Mouse (Mus musculus) embryonic facial prominence, embryonic 15.5 days (tissue): Measurements from ENCODE around the gene Plxdc1. TPM values are rescaled to one million over a fixed set of nuclear protein-coding genes. Genes with fewer than 3 reads are reported as not detected.

ENCODE experiments used
- ATAC-seq: fragments of 200-750 bp; cut with Nextera tagmentation; 2 replicates; pipeline ENCODE4 v1.8.0; 2017; ENCODE audit warnings: low read depth, moderate TSS enrichment; ENCODE audit not compliant: insufficient number of reproducible peaks, low FRiP score, low TSS enrichment
- H3K27ac ChIP-seq: fragments of 300-500 bp; sonication (generic); replicated peaks from 2 replicates; pipeline ENCODE4 v1.5.1; 2015; ENCODE audit warnings: mild to moderate bottlenecking, inconsistent platforms
- H3K27me3 ChIP-seq: fragments of 300-500 bp; sonication (generic); 2 replicates; pipeline ENCODE4 v1.6.1; 2015; ENCODE audit warnings: inconsistent platforms
- H3K36me3 ChIP-seq: fragments of 300-500 bp; sonication (generic); 2 replicates; pipeline ENCODE4 v1.6.1; 2015; ENCODE audit warnings: mild to moderate bottlenecking, inconsistent platforms
- H3K4me1 ChIP-seq: fragments of 300-500 bp; sonication (generic); 2 replicates; pipeline ENCODE4 v1.6.1; 2015; ENCODE audit warnings: inconsistent platforms
- H3K4me2 ChIP-seq: fragments of 300-500 bp; sonication (generic); replicated peaks from 2 replicates; pipeline ENCODE4 v1.6.1; 2015; ENCODE audit warnings: mild to moderate bottlenecking, inconsistent platforms
- H3K4me3 ChIP-seq: fragments of 300-500 bp; sonication (generic); replicated peaks from 2 replicates; pipeline ENCODE4 v1.5.1; 2015; ENCODE audit warnings: mild to moderate bottlenecking, inconsistent platforms
- H3K9ac ChIP-seq: fragments of 300-500 bp; sonication (generic); 2 replicates; pipeline ENCODE4 v1.6.1; 2015; ENCODE audit warnings: inconsistent platforms
- H3K9me3 ChIP-seq: fragments of 300-500 bp; sonication (generic); replicated peaks from 2 replicates; pipeline ENCODE4 v1.6.1; 2016; ENCODE audit warnings: inconsistent platforms
- WGBS: fragments of 180-500 bp; shearing (Covaris S2); methylation state at CpG from one replicate; pipeline ENCODE4 v1.1.7; 2015; 5-methylcytosine and 5-hydroxymethylcytosine counted together
- polyA plus RNA-seq: library from polyadenylated mRNA; unstranded; fragments of >200 nt; fragmentation: Nextera tagmentation; extraction: Ambion mirVana; gene quantifications from 2 replicates; pipeline ENCODE4 v1.2.1, GENCODE M21; 2015

Gene Plxdc1
- polyA plus RNA-seq, 1 experiment from 2014 or later, result 2.3 TPM

DNA sequence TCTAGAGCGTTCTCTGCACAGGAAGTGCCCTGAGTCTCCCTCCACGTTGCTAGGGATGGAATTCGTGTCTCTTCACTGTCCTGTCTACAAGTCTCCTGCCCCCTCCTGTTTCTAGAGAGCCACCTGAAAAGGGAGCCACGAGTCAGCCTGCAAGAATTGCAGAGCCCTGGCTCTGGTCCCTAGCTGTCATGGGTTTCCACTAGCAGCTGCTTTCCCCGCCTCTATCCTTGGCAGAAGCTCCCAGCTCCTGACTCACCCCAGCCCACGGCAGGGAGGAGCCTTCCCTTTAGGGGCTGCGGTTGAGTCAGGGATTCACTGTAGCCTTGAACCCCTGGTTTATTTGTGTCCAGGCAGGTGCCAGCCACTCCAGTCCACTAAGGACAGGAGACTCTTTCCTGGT lies 15.0 kb downstream of the Plxdc1 start:
- H3K36me3 ChIP-seq, result no peaks in the 10 kb centered on the region
- no peaks in the 10 kb centered on the region for H3K9me3 ChIP-seq
- no peak overlapping the region for H3K4me2 ChIP-seq
- H3K27ac ChIP-seq, result no peak overlapping the region
- H3K27me3 ChIP-seq, result no peaks in the 10 kb centered on the region
- peak; percentile 69; the same call in 1 of the 2 replicates for ATAC-seq
- H3K9ac ChIP-seq, result no peak overlapping the region
- no peak overlapping the region for H3K4me3 ChIP-seq
- 15% methylated on average over 7 of the region's 7 CpGs for WGBS
- peaks cover 7% of the 10 kb centered on the region for H3K4me1 ChIP-seq

DNA sequence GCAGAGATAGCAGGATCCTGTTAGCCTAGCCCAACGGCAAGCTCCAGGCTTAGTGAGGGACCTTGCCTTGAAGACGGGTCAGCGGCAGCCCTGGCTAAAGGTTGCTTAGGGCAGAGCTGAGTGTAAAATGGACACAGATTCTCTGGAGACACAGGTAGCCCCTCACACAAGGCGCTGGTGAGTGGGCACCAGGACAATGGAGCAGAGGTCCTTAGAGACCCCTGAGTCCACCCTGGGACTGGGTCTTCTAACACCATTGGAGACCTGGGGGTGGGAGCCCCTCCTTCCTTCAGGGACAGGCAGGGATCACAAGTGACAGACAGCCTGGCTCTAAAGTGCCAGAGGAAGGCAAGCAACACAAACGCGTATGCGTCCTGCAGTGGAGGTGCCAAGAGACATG lies 15.5 kb downstream of the Plxdc1 start:
- H3K27me3 ChIP-seq, result no peaks in the 10 kb centered on the region
- no peaks in the 10 kb centered on the region for H3K9me3 ChIP-seq
- H3K4me3 ChIP-seq, result no peak overlapping the region
- no peak overlapping the region for H3K4me2 ChIP-seq
- no peak for ATAC-seq
- no peaks in the 10 kb centered on the region for H3K36me3 ChIP-seq
- no peak overlapping the region for H3K9ac ChIP-seq
- H3K27ac ChIP-seq, result no peak overlapping the region
- WGBS, result 79% methylated on average over 7 of the region's 7 CpGs
- peaks cover 7% of the 10 kb centered on the region for H3K4me1 ChIP-seq

DNA sequence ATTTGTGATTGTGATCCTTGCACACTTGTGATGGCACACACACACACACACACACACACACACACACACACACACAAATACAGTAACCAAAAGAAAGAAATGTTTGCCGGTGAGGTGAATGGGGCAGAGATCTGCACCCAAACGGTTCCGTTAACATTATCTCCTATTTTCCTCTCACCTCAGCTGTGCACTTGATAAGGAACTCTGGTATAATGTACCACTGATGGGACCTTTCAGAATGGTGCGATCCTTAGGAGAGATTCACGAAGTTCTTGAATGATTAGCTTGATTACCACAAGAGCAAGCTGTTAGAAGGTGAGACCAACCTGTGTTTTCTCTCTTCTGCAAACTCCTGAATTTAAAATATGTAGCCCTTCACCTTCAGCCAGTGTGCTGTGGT lies 17.9 kb downstream of the Plxdc1 start:
- Histone ChIP-seq H3K36me3 (no peaks in the 10 kb centered on the region), H3K4me2 (no peak overlapping the region), H3K27ac (no peak overlapping the region), H3K27me3 (no peaks in the 10 kb centered on the region), H3K4me3 (no peak overlapping the region), H3K9me3 (no peaks in the 10 kb centered on the region), H3K9ac (no peak overlapping the region), H3K4me1 (peaks cover 7% of the 10 kb centered on the region)
- ATAC-seq, result no peak
- WGBS, result 81% methylated on average over 5 of the region's 5 CpGs

DNA sequence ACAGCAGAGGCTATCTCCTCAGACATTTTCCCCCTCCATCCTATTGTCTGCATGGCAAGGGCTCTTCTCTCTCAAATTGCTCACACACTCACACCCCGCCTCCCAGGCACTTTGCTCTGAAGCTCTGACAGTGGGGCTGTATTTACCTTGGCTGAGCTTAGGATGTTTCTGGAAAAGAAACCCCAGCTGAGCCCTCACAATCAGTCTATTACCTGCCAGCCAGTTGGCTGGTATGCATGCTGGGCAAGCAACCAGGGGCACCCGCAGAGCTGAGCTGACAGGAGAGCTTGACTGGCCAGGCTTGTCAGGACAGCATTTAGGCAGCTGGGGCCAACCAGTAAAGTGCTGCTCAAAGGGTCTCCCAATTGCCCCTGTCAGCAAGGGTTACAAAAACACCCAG lies 19.1 kb downstream of the Plxdc1 start:
- Histone ChIP-seq H3K9ac (no peak overlapping the region), H3K9me3 (no peaks in the 10 kb centered on the region), H3K27me3 (no peaks in the 10 kb centered on the region), H3K4me2 (no peak overlapping the region), H3K4me3 (no peak overlapping the region), H3K27ac (0 out of 2 replicates have a peak overlapping the region, but pooled peaks have one; percentile 40), H3K36me3 (no peaks in the 10 kb centered on the region), H3K4me1 (peaks cover 7% of the 10 kb centered on the region)
- no peak for ATAC-seq
- 37% methylated on average over 2 of the region's 2 CpGs for WGBS

DNA sequence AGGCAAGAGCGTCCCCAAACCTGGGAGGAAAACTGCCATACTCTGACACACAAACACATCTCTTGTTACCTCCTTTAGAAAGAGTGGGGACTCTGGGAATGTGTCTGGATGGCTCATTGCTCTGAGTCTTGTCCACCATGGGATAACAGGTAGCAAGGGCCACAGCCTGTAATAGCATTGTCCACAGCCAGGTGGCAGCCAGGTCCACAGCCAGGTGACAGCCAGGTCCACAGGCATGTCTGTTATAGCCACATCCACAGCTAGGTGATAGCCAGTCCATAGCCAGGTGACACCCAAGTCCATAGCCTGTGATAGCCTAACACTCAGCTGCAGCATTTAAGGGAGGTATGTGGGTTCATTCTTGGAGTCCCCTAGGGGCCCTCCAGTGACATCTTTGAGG lies 25.3 kb downstream of the Plxdc1 start:
- H3K9me3 ChIP-seq, result no peaks in the 10 kb centered on the region
- WGBS, result 78% methylated on average over 1 of the region's 1 CpGs
- H3K9ac ChIP-seq, result no peak overlapping the region
- no peaks in the 10 kb centered on the region for H3K36me3 ChIP-seq
- H3K4me3 ChIP-seq, result no peak overlapping the region
- H3K4me2 ChIP-seq, result no peak overlapping the region
- no peak for ATAC-seq
- H3K27me3 ChIP-seq, result no peaks in the 10 kb centered on the region
- peaks cover 4% of the 10 kb centered on the region; the same call in 1 of the 2 replicates for H3K4me1 ChIP-seq
- H3K27ac ChIP-seq, result no peak overlapping the region

DNA sequence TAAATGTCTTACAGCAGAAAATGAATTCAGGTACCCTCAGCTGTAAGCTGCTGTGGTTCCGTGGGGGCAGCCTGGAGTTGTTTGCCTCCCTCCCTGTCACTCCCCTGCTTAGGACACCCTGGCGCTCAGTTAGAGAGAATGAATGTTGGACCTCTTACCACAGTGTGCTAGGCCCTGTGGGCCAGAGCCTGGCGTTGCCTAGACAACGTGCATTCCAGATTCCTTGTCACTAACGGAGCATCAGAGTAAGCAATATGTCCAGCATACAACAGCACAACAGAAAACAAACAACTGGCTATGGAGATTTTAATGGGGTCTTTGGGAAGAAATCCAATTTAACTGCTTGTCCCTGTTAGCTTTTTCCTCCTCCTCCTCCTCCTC lies 27.0 kb downstream of the Plxdc1 start:
- Histone ChIP-seq H3K27ac (no peak overlapping the region), H3K36me3 (no peaks in the 10 kb centered on the region), H3K4me1 (peaks cover 4% of the 10 kb centered on the region; the same call in 1 of the 2 replicates), H3K27me3 (no peaks in the 10 kb centered on the region), H3K4me3 (no peak overlapping the region), H3K4me2 (no peak overlapping the region), H3K9ac (no peak overlapping the region), H3K9me3 (no peaks in the 10 kb centered on the region)
- WGBS, result 44% methylated on average over 5 of the region's 5 CpGs
- ATAC-seq, result no peak

DNA sequence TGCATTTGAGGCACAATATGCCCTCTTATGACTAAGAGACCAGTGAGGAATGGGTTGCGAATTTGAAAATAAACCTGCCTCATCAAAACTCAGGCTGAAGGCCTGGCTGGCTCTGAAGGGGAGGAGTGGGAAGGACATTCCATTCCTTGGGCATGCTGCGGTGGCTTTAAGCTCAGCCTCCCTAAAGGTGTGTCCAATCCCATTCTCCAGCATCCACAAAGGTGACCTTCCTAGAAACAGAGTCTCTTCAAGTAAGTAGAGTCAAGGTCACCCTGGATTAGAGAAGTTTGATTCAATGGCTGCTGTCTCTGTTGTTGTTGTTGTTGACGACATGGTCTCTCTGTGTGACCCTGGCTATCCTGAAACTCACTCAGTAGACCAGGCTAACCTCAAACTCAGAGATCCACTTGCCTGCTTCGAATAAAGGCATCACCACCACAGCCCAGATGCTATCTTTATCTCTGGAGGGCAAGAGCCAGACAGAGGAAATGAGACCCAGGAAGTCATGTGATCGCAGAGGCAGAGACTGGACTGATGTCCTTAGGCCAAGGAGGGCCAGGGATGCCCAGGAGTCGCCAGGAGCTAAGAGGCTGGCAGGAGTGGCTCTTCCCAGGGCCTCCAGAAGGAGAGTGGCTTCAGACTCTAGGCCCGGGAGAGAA lies 27.5 kb downstream of the Plxdc1 start:
- Histone ChIP-seq H3K27me3 (no peaks in the 10 kb centered on the region), H3K4me2 (no peak overlapping the region), H3K9me3 (no peaks in the 10 kb centered on the region), H3K9ac (no peak overlapping the region), H3K4me3 (no peak overlapping the region), H3K27ac (no peak overlapping the region), H3K4me1 (peaks cover 4% of the 10 kb centered on the region; the same call in 1 of the 2 replicates), H3K36me3 (no peaks in the 10 kb centered on the region)
- ATAC-seq, result no peak
- WGBS, result 70% methylated on average over 7 of the region's 7 CpGs

DNA sequence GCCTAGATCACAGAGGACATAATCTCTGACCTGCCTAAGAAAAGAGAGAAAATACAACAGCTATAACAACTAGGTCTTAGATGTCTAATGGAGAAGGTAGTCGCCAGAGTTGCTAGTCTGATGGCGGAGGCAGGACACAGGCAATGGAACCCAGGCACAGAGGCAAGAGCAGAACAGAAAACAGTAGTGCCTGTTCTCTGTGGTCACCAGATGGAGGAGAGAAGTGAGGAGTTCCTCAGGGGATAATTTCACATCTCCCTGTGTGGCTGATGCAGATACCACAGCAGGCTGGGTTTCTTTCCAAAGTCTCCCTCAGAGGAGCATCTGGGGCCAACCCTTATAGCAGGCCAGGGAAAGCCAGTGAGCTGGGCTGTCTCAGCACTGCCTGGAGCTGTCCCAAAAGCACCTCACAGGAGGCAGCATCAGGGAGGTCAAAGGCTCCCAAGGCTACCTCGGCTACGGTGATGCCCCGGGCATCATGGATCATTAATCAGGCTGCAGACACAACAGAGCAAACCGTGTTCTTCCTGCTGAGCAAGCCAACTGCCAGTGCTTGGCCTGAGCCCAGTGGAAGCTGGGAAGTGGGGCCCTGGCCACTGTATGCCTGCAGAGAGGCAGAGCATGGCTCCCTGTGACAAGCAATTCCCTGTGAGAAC lies 29.2 kb downstream of the Plxdc1 start:
- peaks cover 4% of the 10 kb centered on the region; the same call in 1 of the 2 replicates for H3K4me1 ChIP-seq
- H3K9ac ChIP-seq, result no peak overlapping the region
- no peaks in the 10 kb centered on the region for H3K9me3 ChIP-seq
- H3K4me2 ChIP-seq, result no peak overlapping the region
- H3K27me3 ChIP-seq, result no peaks in the 10 kb centered on the region
- no peak overlapping the region for H3K27ac ChIP-seq
- WGBS, result 64% methylated on average over 6 of the region's 6 CpGs
- no peaks in the 10 kb centered on the region for H3K36me3 ChIP-seq
- ATAC-seq, result no peak
- no peak overlapping the region for H3K4me3 ChIP-seq

DNA sequence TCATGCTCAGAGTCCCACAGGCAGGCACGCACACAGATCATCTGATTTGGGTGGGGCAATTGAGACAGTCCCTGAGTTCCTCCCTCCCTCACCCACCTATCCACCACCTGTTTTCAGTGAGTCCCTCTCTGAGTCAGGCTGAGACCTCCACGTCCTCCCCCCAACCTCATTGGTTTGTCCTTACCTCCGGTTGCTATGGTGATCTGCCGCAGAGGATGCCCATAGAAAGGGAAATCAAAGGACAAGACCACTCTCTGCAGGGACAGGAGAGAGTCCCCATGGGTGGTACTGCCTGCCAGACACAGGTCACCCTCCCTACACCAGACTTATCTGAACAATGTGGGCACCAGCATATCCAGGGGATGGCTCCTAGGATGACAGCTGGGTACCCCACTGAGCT lies 30.3 kb downstream of the Plxdc1 start:
- Histone ChIP-seq H3K9ac (no peak overlapping the region), H3K4me1 (peaks cover 4% of the 10 kb centered on the region; the same call in 1 of the 2 replicates), H3K9me3 (no peaks in the 10 kb centered on the region), H3K36me3 (no peaks in the 10 kb centered on the region), H3K27me3 (no peaks in the 10 kb centered on the region), H3K27ac (no peak overlapping the region), H3K4me2 (no peak overlapping the region), H3K4me3 (no peak overlapping the region)
- no peak for ATAC-seq
- 48% methylated on average over 4 of the region's 4 CpGs for WGBS

DNA sequence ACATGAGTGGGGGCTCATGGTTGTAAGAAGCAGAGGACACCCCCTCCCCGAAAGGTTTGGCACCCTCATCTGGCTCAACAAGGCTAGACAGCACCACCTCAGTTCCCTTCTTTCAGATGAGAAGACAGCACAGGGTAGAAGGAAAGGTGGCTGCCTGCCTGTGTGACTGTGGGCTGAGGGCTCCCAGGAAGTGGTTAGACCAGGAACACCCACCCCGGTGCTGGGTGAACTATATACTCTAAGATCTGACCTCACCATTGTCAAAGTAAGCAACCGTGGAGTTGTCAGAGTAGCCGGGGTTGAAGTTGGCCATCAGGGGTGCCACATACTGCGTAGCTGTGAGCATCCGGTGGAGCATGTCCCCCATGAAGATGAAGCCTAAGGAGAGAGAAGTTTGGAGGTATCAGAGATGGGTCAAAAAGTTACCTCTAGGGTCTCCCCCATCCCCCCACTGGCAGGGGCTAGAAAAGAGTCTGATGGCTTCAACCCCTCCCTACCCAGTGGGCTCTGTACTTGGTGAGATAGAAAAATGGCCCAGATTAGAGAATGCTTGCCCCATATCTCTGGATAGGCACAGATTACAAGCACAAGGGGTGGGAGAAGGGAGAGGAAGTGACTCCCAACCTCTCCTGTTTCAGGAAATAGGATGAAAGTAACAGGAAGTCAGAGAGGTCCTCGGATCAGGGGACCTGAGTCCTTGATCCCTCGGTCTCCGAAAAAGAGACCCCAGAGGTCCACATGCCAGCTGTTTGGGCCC lies 30.9 kb downstream of the Plxdc1 start:
- WGBS, result 80% methylated on average over 9 of the region's 9 CpGs
- Histone ChIP-seq H3K36me3 (no peaks in the 10 kb centered on the region), H3K9ac (no peak overlapping the region), H3K4me3 (no peak overlapping the region), H3K4me1 (peaks cover 4% of the 10 kb centered on the region; the same call in 1 of the 2 replicates), H3K4me2 (no peak overlapping the region), H3K27ac (no peak overlapping the region), H3K9me3 (no peaks in the 10 kb centered on the region), H3K27me3 (no peaks in the 10 kb centered on the region)
- no peak for ATAC-seq

DNA sequence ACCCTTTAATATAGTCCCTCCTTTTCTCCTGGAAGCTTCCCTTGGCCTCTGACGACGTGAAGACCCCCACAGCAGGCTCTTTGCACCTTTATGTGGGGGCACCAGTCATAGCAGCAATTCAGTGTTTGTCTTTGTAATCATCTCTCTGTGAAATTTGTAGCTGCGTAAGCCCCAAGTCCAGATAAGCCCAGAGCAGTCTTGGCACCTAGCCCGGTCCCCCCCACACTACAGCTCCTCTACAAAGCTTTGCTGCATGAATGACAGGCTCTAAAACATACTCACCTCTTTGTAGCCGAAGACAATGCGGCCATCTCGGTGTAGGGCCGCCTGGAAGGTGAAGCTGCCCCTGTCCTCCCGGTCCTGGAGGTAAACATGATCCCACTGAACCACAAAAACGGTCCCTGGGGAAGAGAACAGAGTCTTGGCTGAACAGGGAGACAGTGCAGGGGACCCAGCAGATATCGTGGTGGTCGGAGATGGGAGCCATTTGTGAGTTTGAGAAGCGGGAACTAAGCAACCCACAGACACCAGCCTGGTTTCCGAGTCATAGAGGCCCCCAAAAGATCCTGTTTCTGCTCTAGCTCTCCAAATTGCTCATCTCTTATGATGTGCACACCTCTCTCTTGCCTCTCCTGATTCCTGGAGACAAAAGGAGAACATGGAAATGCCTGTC lies 31.6 kb downstream of the Plxdc1 start:
- Histone ChIP-seq H3K36me3 (no peaks in the 10 kb centered on the region), H3K4me3 (no peak overlapping the region), H3K9ac (no peak overlapping the region), H3K4me1 (peaks cover 4% of the 10 kb centered on the region; the same call in 1 of the 2 replicates), H3K27ac (no peak overlapping the region), H3K9me3 (no peaks in the 10 kb centered on the region), H3K27me3 (no peaks in the 10 kb centered on the region), H3K4me2 (no peak overlapping the region)
- WGBS, result 72% methylated on average over 14 of the region's 14 CpGs
- ATAC-seq, result no peak
